Mouse (Mus musculus) kidney, adult 2 months (tissue): ENCODE measurements around the gene Dgki. TPM values are rescaled to one million over a fixed set of nuclear protein-coding genes. Genes with fewer than 3 reads are reported as not detected.

Experiments
- DNase-seq: peaks from one replicate; pipeline ENCODE4 v3.0.0; 2021
- H3K27ac ChIP-seq: fragments of 200-500 bp; 2 replicates; pipeline ENCODE4 v1.5.1; 2012; ENCODE audit warnings: low read depth, low read length, control low read depth, inconsistent platforms; ENCODE audit not compliant: insufficient read depth
- H3K27me3 ChIP-seq: fragments of 200-500 bp; replicated peaks from 2 replicates; pipeline ENCODE4 v1.6.1; 2012; ENCODE audit warnings: mild to moderate bottlenecking, moderate library complexity, low read length, inconsistent platforms; ENCODE audit not compliant: control insufficient read depth, insufficient read depth
- H3K36me3 ChIP-seq: fragments of 200-500 bp; 2 replicates; pipeline ENCODE4 v1.6.1; 2012; ENCODE audit warnings: mild to moderate bottlenecking, moderate library complexity, low read length, inconsistent platforms; ENCODE audit not compliant: control insufficient read depth, insufficient read depth
- H3K4me1 ChIP-seq: fragments of 200-500 bp; 2 replicates; pipeline ENCODE4 v1.6.1; 2011; ENCODE audit warnings: low read length; ENCODE audit not compliant: control insufficient read depth, insufficient read depth
- H3K4me3 ChIP-seq: fragments of 200-500 bp; 2 replicates; pipeline ENCODE4 v1.5.1; 2011; ENCODE audit warnings: mild to moderate bottlenecking, low read depth, low read length, control low read depth; ENCODE audit not compliant: insufficient read depth
- CTCF ChIP-seq: fragments of 200-500 bp; conservative IDR thresholded peaks from 2 replicates; pipeline ENCODE4 v1.5.1; 2011; ENCODE audit warnings: low read depth, mild to moderate bottlenecking, control low read depth, low read length, moderate library complexity, mixed read lengths; ENCODE audit not compliant: insufficient read depth, insufficient read length
- POLR2A ChIP-seq: fragments of 200-500 bp; IDR thresholded peaks from one replicate; pipeline ENCODE4 v1.6.1; 2011; ENCODE audit warnings: low read depth, low read length, control low read depth
- WGBS: fragments of 180-500 bp; shearing (Covaris S2); methylation state at CpG from one replicate; pipeline ENCODE4 v1.1.7; 2018; 5-methylcytosine and 5-hydroxymethylcytosine counted together
- polyA plus RNA-seq: library from polyadenylated mRNA; depleted of rRNA; stranded (reverse); fragments of >200 nt; gene quantifications from 2 replicates; pipeline ENCODE4 v1.2.3, GENCODE M21; 2012

The Dgki gene
- polyA plus RNA-seq, 1 experiment = 0.05 TPM

DNA sequence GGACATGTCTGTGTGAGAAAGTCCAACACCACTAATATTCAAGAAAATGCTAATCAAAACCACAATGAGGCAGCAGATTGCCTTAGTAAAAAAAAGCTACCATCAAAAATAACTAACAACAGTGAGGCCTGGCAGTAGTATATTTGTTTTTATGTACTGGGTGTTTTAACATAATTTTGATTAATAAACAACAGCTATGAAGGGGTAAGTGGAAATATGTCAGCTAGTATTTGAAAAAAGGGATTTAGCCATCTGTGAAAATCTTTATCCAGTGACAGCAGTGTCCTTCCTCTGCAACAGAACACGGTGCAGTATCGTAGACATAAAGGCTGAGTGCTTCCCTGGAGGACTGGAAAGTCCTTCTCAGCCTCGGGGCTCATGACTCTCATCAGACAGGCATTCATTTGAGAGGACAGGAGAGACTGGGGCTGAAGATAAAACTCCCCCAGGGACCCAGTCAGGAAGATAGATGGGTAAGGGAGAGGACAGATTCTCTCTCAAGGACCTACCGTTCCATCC is 252.3 kb downstream of the Dgki start:
- WGBS = 68% methylated on average over 4 of the region's 4 CpGs
- Histone ChIP-seq H3K36me3 (no peaks in the 10 kb centered on the region), H3K4me1 (no peaks in the 10 kb centered on the region), H3K27ac (no peak overlapping the region), H3K4me3 (no peak overlapping the region), H3K27me3 (no peaks in the 10 kb centered on the region)
- TF ChIP-seq POLR2A = no peak
- no peak for DNase-seq

DNA sequence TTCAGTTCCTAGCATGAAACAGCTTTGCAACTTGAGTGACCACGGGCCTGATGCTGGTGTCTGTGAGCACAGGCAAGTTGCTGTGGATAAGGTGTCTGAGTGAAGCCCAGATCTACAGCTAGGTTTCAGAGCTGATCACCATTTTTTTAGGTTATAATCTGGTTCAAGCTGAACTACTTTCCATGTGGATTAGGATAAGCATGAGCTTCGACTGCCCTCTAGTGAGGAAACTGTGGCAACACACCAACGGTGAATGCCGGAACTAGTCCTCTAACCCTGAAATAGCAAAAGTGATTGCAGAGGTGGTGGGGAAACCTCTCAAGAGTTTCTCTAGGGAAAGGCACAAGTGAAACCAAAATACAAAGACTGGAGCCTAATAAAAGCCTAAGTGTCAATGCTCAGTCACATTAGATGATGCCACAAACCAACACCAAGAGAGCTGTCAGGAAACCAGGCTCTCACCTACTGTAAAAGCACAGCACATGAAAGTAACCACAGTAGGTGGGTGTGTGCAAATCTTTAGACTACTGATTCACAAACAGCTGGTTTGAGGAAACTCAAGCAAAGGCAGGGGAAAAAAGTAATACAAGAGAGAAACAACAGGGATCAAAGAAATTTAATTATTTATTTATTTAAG is 253.7 kb downstream of the Dgki start:
- TF ChIP-seq POLR2A (no peak), CTCF (peak; percentile 80)
- peak; percentile 70 for DNase-seq
- 22% methylated on average over 4 of the region's 4 CpGs for WGBS
- Histone ChIP-seq H3K4me1 (no peaks in the 10 kb centered on the region), H3K27ac (no peak overlapping the region), H3K4me3 (no peak overlapping the region), H3K36me3 (no peaks in the 10 kb centered on the region), H3K27me3 (no peaks in the 10 kb centered on the region)

DNA sequence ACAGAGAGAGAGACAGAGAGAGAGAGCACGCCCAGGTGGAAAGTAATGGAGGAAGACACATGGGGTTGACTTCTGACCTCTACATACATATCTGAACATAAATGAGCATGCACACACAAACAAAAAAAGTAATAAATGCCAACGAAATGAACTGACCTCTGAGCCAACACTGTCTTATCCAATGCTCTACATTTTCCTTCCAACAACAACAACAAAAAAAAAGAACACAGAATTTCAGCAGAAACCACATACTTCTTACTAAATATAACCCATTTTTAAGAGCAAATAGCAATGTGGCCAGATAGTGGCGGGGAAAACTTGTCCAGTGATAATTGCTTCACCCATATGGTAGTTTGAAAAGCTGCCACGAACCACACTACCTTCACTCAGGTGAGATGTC is 255.2 kb downstream of the Dgki start:
- no peaks in the 10 kb centered on the region for H3K27me3 ChIP-seq
- WGBS = 68% methylated on average over 4 of the region's 4 CpGs
- no peak for DNase-seq
- H3K4me1 ChIP-seq = no peaks in the 10 kb centered on the region
- TF ChIP-seq CTCF (no peak), POLR2A (no peak)
- no peak overlapping the region for H3K27ac ChIP-seq
- H3K4me3 ChIP-seq = no peak overlapping the region
- H3K36me3 ChIP-seq = no peaks in the 10 kb centered on the region

DNA sequence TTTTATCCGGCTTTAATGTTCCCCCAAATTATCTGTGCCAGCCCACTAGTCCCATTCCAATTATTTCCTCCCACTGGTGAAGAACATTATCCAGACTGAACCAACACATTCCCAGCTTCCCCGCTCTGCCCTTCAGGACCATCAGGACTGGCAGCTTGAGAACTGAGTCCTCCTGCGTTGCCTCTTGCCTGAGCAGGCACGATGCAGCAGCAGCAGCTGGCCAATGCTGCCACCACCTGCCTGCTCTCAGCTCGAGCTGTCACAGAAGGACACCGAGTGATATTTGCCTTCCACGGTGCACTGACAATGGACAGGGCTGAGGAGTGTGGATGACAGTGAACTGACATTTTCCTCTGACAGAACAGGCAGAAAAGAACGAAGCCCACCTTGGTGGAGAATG is 261.5 kb downstream of the Dgki start:
- 61% methylated on average over 8 of the region's 8 CpGs for WGBS
- no peak for DNase-seq
- Histone ChIP-seq H3K4me1 (no peaks in the 10 kb centered on the region), H3K4me3 (no peak overlapping the region), H3K27ac (no peak overlapping the region), H3K36me3 (no peaks in the 10 kb centered on the region), H3K27me3 (no peaks in the 10 kb centered on the region)
- no peak; the same call in 1 of the 2 replicates for TF ChIP-seq CTCF
- no peak for TF ChIP-seq POLR2A

DNA sequence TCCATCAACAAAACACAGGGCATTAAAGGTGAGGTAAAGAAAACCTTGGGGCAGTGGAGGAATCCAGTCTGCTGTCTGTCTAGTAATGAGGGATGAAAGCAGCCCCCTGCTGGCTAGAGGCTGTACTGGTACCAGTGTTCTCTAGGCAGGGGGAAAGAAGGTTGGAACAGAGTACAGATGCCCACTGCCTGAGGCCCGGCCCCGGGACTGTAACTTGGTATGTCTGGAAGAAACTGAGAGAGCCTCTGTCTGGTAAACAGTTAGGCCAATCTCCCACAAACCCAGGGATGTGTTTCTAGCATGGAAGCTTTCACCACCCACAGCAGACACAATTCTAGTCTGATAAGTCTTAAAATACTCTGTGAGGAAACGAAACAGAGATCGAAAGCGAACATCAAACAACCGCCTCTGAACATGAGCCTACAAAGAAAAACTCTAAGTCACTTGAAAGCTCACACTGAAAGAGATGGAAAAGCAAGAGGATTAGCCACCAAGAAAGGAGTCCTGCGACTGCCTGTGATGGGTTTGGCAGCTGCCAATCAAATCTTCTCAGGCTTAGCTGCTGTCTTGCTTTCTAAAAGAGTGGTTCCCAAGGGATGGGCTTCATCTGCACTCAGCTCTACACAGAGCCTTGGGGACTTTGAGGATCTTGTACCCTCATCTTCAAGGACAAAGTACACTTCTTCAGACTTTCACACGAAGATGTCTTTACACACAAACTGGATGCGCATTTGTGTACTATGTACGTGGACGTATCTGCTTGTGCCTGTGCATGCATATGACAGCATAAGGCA is 262.7 kb downstream of the Dgki start:
- no peak for TF ChIP-seq POLR2A
- peak; percentile 49; the same call in 1 of the 2 replicates for TF ChIP-seq CTCF
- H3K27me3 ChIP-seq = no peaks in the 10 kb centered on the region
- 77% methylated on average over 11 of the region's 11 CpGs for WGBS
- no peaks in the 10 kb centered on the region for H3K36me3 ChIP-seq
- peak; percentile 25 for DNase-seq
- no peak overlapping the region for H3K27ac ChIP-seq
- H3K4me1 ChIP-seq = no peaks in the 10 kb centered on the region
- no peak overlapping the region for H3K4me3 ChIP-seq

DNA sequence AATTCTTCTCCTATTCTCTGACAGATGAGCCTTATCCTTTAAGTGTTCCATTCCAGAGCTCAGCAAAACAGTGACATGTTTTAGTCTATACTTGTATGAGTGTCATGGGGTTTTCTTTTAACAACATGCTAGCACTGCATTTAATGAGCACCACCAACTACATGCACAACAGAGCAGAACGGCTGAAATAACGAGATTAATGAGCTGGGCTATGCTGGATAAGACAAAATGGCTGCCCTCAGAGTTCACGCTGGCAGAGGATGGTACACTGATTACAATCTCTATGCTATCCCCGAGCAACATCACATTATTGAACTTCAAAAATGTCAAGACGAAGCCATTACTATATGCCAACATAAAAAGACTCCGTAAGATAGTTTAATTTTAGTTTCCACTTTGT is 264.3 kb downstream of the Dgki start:
- WGBS = 72% methylated on average over 6 of the region's 6 CpGs
- TF ChIP-seq CTCF = no peak
- no peak for TF ChIP-seq POLR2A

DNA sequence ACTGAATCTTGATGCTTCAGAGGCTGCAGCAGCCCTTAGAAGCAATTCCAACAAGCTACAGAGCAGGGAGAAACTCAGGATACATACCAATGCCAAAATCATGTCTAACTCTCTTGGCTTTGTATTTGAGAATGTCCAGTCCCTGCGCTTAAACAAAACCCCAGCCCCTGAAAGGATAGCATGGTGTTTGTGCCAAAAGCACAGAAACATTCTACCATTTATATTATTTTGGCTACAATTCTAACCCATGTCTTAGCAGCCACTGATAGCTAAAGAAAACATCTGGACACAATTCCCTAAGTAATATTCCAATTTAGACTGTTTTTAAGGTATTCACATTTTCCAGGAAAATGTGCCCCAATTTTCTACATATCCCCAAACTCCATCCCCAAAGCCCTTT is 269.0 kb downstream of the Dgki start:
- Histone ChIP-seq H3K4me3 (no peak overlapping the region), H3K27ac (no peak overlapping the region), H3K36me3 (no peaks in the 10 kb centered on the region), H3K4me1 (peaks cover 5% of the 10 kb centered on the region; the same call in 1 of the 2 replicates), H3K27me3 (no peaks in the 10 kb centered on the region)
- TF ChIP-seq CTCF = no peak
- WGBS = 87% methylated on average over 1 of the region's 1 CpGs
- DNase-seq = no peak

More for the DNA sequence above, 264.3 kb downstream of the Dgki start:
- H3K27ac ChIP-seq = no peak overlapping the region
- no peaks in the 10 kb centered on the region for H3K36me3 ChIP-seq
- H3K27me3 ChIP-seq = no peaks in the 10 kb centered on the region
- H3K4me1 ChIP-seq = no peaks in the 10 kb centered on the region
- DNase-seq = no peak
- H3K4me3 ChIP-seq = no peak overlapping the region
